Mouse (Mus musculus) midbrain, embryonic 11.5 days (tissue): ENCODE measurements at regions not wholly inside any gene's neighbourhood (a gene's known extent, or its start where the extent isn't known, plus 50 kb on each side); places are given as distances from the start of the nearest gene placed in this dataset.

ENCODE experiments used
- ATAC-seq: fragments of 200-750 bp; cut with Nextera tagmentation; 2 replicates; pipeline ENCODE4 v1.8.0; 2017; ENCODE audit warnings: moderate TSS enrichment, moderate library complexity; ENCODE audit not compliant: low FRiP score
- DNase-seq: peaks from one replicate; pipeline ENCODE4 v3.0.0; 2015; ENCODE audit warnings: low spot score; ENCODE audit errors: missing footprints
- H3K27ac ChIP-seq: fragments of 300-500 bp; sonication (generic); 2 replicates; pipeline ENCODE4 v1.5.1; 2014; ENCODE audit warnings: low read depth, low read length
- H3K27me3 ChIP-seq: fragments of 300-500 bp; sonication (generic); 2 replicates; pipeline ENCODE4 v1.6.1; 2014; ENCODE audit warnings: mild to moderate bottlenecking, low read length, moderate library complexity, mixed read lengths; ENCODE audit not compliant: control insufficient read depth, insufficient read depth
- H3K36me3 ChIP-seq: fragments of 300-500 bp; sonication (generic); 2 replicates; pipeline ENCODE4 v1.6.1; 2014; ENCODE audit warnings: mild to moderate bottlenecking, low read length, moderate library complexity, mixed read lengths; ENCODE audit not compliant: control insufficient read depth, insufficient read depth
- H3K4me1 ChIP-seq: fragments of 300-500 bp; sonication (generic); 2 replicates; pipeline ENCODE4 v1.6.1; 2014; ENCODE audit warnings: low read length; ENCODE audit not compliant: control insufficient read depth, insufficient read depth
- H3K4me2 ChIP-seq: fragments of 300-500 bp; sonication (generic); 2 replicates; pipeline ENCODE4 v1.6.1; 2014; ENCODE audit warnings: mild to moderate bottlenecking, moderate library complexity
- H3K4me3 ChIP-seq: fragments of 300-500 bp; sonication (generic); 2 replicates; pipeline ENCODE4 v1.5.1; 2014; ENCODE audit warnings: low read depth, low read length
- H3K9ac ChIP-seq: fragments of 300-500 bp; sonication (generic); 2 replicates; pipeline ENCODE4 v1.6.1; 2014; ENCODE audit warnings: low read length
- H3K9me3 ChIP-seq: fragments of 300-500 bp; sonication (generic); 2 replicates; pipeline ENCODE4 v1.6.1; 2016; ENCODE audit warnings: low read length; ENCODE audit not compliant: control insufficient read depth
- WGBS: fragments of 180-500 bp; shearing (Covaris S2); extraction: QIAGEN DNeasy Blood & Tissue Kit; methylation state at CpG from one replicate; pipeline ENCODE4 v1.1.7; 2014; 5-methylcytosine and 5-hydroxymethylcytosine counted together

DNA sequence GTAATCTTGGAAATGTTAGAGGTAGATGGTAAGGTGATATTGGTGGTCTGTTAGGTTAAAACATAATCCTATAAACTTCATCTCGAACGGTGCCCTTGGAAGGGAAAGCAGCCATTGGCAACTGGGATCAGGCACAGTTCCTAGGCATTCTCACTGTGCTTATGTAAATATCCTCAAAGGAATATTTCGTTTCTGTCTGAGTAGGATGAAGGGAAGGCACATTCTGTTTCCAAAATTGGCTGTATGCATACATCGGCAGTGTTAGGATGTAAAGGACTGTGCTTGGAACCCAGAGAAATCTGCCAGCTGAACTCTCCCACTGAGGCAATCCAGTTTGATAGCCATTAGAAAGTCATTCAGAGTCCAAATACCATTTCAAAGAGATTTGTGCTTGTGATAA, 294.9 kb downstream of the Klf6 start:
- H3K4me2 ChIP-seq = no peak overlapping the region
- no peak overlapping the region for H3K9ac ChIP-seq
- no peak overlapping the region for H3K27ac ChIP-seq
- no peaks in the 10 kb centered on the region for H3K9me3 ChIP-seq
- H3K36me3 ChIP-seq = no peaks in the 10 kb centered on the region
- H3K4me3 ChIP-seq = no peak overlapping the region
- peaks cover 13% of the 10 kb centered on the region for H3K4me1 ChIP-seq
- DNase-seq (no peak), ATAC-seq (no peak)
- H3K27me3 ChIP-seq = no peaks in the 10 kb centered on the region
- WGBS = 81% methylated on average over 4 of the region's 4 CpGs

DNA sequence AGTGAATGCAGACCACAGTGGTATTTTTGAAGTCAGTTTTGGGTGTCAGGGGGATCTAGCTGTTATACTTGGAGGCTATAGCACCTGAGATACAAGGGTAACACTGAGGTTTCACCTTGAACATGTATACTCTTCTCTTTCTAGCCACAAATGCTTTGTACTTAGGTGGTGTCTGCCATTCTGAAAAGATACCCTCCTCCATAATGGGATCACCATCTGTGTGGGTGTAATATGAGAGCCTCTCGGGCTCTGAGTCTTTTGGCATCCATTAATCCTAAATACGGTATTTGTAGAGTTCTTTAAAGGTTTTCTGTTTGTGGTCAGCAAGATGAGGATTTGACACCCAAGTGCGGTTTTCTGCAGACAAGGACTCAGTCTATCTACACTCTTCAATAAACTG, 295.7 kb downstream of the Klf6 start:
- no peak overlapping the region for H3K4me3 ChIP-seq
- 40% methylated on average over 3 of the region's 3 CpGs for WGBS
- DNase-seq = no peak
- H3K9ac ChIP-seq = no peak overlapping the region
- no peak overlapping the region for H3K4me2 ChIP-seq
- H3K27ac ChIP-seq = no peak overlapping the region
- ATAC-seq = no peak
- H3K27me3 ChIP-seq = no peaks in the 10 kb centered on the region
- no peaks in the 10 kb centered on the region for H3K9me3 ChIP-seq
- H3K36me3 ChIP-seq = no peaks in the 10 kb centered on the region
- peaks cover 13% of the 10 kb centered on the region for H3K4me1 ChIP-seq

DNA sequence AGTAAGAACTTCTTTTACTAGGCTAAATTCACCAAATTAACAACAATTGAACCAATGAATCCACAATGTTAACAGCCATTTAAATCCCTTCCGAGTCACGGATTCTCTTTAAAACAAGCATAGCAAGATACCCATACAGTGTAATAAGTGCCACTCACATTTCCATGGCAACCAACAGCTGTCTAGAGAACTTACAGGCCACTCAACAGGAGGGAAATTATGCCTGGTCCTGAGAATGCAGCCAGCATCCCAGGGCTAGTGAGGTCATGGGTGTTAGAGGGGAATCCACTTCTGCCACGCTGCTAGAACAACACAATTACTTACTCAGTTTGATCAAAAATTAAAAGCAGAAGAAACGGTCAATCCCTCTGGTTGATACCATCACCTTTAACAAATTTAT, 296.7 kb downstream of the Klf6 start:
- Histone ChIP-seq H3K9ac (no peak overlapping the region), H3K27ac (no peak overlapping the region; the same call in 1 of the 2 replicates), H3K9me3 (no peaks in the 10 kb centered on the region), H3K4me3 (no peak overlapping the region), H3K36me3 (no peaks in the 10 kb centered on the region), H3K4me2 (no peak overlapping the region), H3K27me3 (no peaks in the 10 kb centered on the region), H3K4me1 (peaks cover 13% of the 10 kb centered on the region)
- DNase-seq (peak; percentile 88), ATAC-seq (peak; percentile 88)
- WGBS = 7% methylated on average over 4 of the region's 4 CpGs

DNA sequence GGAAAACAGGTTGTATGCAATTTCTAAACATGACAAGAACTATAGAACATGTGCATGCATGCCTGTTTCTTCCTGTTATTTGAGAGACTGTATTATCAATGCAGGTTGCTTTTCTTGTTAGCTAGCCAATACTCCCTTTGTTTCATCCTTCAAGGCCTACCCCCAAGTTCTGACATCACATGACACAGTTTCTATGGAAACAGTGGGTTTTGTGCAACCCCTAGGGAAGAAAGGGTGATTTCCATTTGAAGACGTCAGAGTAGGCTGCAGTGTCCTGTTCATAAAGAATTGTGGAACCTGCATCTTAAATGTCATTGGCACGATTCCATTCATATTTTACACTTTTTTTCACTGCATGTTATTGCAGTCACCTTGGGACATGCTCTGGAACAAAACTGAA, 298.1 kb downstream of the Klf6 start:
- H3K4me1 ChIP-seq = peaks cover 13% of the 10 kb centered on the region
- no peaks in the 10 kb centered on the region for H3K9me3 ChIP-seq
- no peaks in the 10 kb centered on the region for H3K36me3 ChIP-seq
- WGBS = 28% methylated on average over 2 of the region's 2 CpGs
- H3K4me3 ChIP-seq = no peak overlapping the region
- DNase-seq (peak; percentile 91), ATAC-seq (peak; percentile 91)
- no peak overlapping the region; the same call in 1 of the 2 replicates for H3K27ac ChIP-seq
- no peak overlapping the region for H3K4me2 ChIP-seq
- no peaks in the 10 kb centered on the region for H3K27me3 ChIP-seq
- no peak overlapping the region for H3K9ac ChIP-seq

DNA sequence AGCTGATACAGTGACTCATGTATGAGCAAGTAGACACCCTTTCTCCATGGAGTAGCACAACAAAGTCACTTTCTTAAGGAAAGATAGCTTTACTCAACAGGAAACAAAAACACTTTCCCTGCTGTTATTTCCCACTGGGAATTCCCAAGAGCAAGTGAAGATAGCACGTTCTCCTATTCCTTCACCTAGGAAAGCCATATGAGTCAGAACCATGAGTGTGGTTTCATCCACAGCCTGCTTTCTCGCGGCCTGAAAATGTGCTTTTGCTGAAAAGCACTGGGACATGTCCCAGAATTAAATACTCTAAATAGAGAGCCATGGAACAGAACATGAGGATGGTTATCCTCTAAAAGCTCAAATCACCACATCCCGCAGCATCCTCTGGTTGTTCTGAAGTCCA, 304.6 kb downstream of the Klf6 start:
- WGBS = 87% methylated on average over 4 of the region's 4 CpGs
- Histone ChIP-seq H3K4me2 (no peak overlapping the region), H3K9ac (no peak overlapping the region), H3K27me3 (no peaks in the 10 kb centered on the region), H3K4me1 (no peaks in the 10 kb centered on the region), H3K36me3 (no peaks in the 10 kb centered on the region), H3K9me3 (no peaks in the 10 kb centered on the region), H3K4me3 (no peak overlapping the region), H3K27ac (no peak overlapping the region)
- no peak for DNase-seq
- ATAC-seq = no peak

DNA sequence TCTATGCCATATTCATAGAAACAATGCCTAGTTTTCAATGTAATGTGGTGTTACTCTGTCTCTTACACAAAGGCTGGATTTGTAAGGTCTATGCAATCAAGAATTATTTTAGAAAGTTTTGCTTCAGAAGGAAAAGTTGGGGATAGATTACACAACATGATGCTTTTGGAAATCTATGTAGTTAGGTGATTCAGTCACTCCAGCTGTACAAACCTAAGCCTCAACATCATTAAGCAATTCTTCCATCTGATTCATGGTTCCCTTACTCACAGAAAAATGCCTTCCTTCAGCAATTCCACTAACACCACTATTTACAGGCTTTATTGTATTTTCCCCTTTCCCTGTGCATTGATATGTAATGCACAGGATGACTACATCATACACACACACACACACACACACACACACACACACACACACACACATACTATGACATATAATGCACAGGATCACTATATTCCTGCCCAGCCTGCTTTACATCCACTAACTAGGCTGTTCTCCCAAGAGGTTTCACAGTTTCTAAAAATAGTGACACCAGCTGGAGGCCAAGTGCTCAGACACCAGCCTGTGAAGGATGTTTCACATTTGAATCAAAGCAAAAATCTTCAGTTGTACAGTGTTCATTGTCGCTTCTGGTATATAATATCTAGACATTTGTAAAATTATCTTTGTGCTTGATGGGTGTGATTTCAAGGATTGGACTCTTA, 305.9 kb downstream of the Klf6 start:
- ATAC-seq = no peak
- 88% methylated on average over 1 of the region's 1 CpGs for WGBS
- no peaks in the 10 kb centered on the region for H3K9me3 ChIP-seq

DNA sequence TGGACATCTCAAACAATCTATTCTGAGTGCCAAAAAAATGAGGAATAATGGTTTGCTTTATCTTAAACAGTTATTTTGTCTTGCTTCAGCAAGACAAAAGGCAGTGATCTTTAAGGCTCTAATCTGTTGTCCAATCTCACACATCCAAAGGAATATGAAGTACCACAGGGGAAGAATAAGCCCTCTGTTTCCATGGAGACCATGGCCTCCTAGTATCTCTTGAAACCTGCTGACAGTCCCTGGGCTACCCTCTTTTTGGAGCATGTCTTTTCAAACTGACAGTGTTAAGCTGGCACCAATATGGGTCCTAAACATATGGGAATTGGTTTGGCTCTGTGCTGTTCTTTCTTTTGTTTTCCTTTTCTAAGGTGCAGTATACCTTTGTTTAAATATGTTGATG, 311.8 kb downstream of the Klf6 start:
- no peak overlapping the region for H3K4me2 ChIP-seq
- no peak overlapping the region for H3K4me3 ChIP-seq
- no peak overlapping the region for H3K9ac ChIP-seq
- no peaks in the 10 kb centered on the region for H3K9me3 ChIP-seq
- no peaks in the 10 kb centered on the region for H3K4me1 ChIP-seq
- H3K36me3 ChIP-seq = no peaks in the 10 kb centered on the region
- ATAC-seq (no peak), DNase-seq (no peak)
- no peaks in the 10 kb centered on the region for H3K27me3 ChIP-seq
- H3K27ac ChIP-seq = no peak overlapping the region

More for the DNA sequence above, 305.9 kb downstream of the Klf6 start:
- no peaks in the 10 kb centered on the region for H3K27me3 ChIP-seq
- H3K4me2 ChIP-seq = no peak overlapping the region
- H3K9ac ChIP-seq = no peak overlapping the region
- H3K36me3 ChIP-seq = no peaks in the 10 kb centered on the region
- H3K4me1 ChIP-seq = no peaks in the 10 kb centered on the region
- DNase-seq = no peak
- no peak overlapping the region for H3K4me3 ChIP-seq
- no peak overlapping the region for H3K27ac ChIP-seq

DNA sequence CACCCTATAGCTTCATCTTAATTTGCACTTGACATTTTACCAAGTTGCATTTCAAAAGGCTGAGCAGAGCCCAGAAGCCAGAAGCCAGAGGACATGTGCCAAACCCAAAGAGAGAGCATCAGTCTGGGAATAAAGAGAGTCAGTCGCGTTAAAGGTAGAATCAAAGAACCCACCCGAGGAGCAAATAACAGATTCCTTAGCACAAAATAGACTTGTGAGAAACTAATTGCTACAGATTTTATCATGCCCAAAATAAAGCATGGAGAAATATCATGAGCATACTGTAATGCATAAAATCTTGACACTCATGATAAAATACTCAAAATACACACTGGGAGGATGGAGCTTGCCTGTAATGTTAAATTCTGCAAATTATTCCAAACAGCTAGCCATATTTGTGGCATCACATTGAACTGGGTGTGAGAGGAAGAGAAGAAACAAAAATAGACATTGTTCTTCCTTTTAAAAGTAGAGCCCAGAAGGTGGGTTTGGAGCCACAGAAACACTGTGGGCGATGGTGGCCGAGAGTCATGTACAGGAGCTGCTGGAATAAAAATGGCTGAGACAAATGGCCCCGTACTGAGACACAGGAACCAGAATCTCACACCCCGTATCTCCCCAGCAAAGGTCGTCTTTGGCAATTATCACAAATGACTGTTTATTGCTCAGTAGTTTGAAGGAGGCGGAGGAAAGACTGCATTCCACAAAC, 317.2 kb downstream of the Klf6 start:
- Histone ChIP-seq H3K4me3 (no peak overlapping the region), H3K9me3 (no peaks in the 10 kb centered on the region), H3K9ac (no peak overlapping the region), H3K4me2 (no peak overlapping the region), H3K27ac (no peak overlapping the region), H3K4me1 (no peaks in the 10 kb centered on the region), H3K36me3 (no peaks in the 10 kb centered on the region), H3K27me3 (no peaks in the 10 kb centered on the region)
- 80% methylated on average over 9 of the region's 9 CpGs for WGBS
- DNase-seq (no peak), ATAC-seq (no peak)

DNA sequence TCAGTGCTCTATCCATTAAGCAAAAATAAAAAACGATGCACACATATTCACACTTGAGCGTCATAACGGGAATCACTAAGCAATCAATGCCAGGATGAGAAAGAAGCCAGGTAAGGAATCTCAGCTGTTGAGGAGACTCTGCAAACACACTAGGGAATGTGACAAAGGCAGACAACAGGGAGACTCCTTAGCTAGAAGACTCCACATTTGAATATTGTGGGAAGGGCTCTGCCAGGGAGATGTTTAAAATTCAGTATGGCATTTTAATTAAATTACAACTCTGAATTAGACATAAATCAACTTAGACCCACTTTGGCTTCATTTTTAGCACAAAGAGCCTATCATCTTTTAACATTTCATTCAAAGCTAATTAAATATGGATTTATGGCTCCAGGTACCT, 327.9 kb downstream of the Klf6 start:
- Histone ChIP-seq H3K4me3 (no peak overlapping the region), H3K36me3 (no peaks in the 10 kb centered on the region), H3K4me1 (0 out of 2 replicates have a peak, but pooled peaks cover 2% of the 10 kb centered on the region), H3K4me2 (no peak overlapping the region), H3K9me3 (no peaks in the 10 kb centered on the region), H3K27ac (no peak overlapping the region), H3K9ac (no peak overlapping the region), H3K27me3 (no peaks in the 10 kb centered on the region)
- peak; percentile 78 for DNase-seq
- ATAC-seq = no peak
- 78% methylated on average over 3 of the region's 3 CpGs for WGBS
